In the genomic region with DNA sequence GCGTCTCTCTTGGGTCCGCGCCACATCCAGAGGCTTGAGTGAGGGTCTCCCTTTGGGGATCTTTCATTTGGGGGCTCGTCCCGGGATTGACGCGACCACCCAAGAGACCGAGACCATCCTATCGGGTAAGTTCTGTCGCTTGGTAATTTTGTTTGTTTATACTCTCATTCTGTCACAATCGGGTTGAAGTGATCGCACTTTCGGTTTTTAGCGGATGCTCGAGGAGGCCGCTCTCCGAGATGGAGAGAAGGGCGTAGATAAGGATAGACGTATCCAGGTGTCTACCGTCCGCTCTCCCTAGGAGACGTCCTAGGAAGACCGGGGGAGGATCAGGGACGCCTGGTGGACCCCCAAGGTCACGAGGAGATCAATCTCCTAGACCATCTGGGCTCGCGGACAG, we compare ENCODE assay signal across 8 mouse cellular contexts.
DNase-seq lines count a peak whose midpoint lies in the region; ATAC-seq lines count a peak whose summit lies in the region.
"Not testable (repeated sequence)": the region's sequence is repeated elsewhere in the genome, so short reads cannot be mapped to it uniquely, and the experiment has no call there.

No protein-coding gene starts in this region.

- not testable (repeated sequence) for H3K9me3 ChIP-seq in lung, embryonic 15.5 days

- not testable (repeated sequence) for ATAC-seq in lung, embryonic 15.5 days (ENCODE audit: borderline replicate concordance, extremely low read depth, low FRiP score, low TSS enrichment)

- not testable (repeated sequence) for H3K9ac ChIP-seq in lung, embryonic 15.5 days

- 56% methylated on average over 27 of the region's 27 CpGs for WGBS in lung, embryonic 15.5 days

- not testable (repeated sequence) for H3K36me3 ChIP-seq in lung, embryonic 15.5 days

- H3K4me1 ChIP-seq in lung, embryonic 15.5 days = not testable (repeated sequence)

- peak overlapping the region; percentile 26 for H3K4me3 ChIP-seq in lung, embryonic 15.5 days

- H3K4me2 ChIP-seq in lung, embryonic 15.5 days = not testable (repeated sequence)

- DNase-seq in B cell, adult 2 months = peak; percentile 14 to 47
- DNase-seq in adrenal gland, postnatal 14 days = peak; percentile 8
- DNase-seq in heart, adult 18-20 months = peak; percentile 13 to 38
- DNase-seq in heart, postnatal 14 days = peak; percentile 5
- peak; percentile 2 for DNase-seq in layer of hippocampus, adult 11-12 months (ENCODE audit: low spot score)
- DNase-seq in ovary, postnatal 36 days (ENCODE audit: low spot score) = peak; percentile 17
- peak; percentile 30 for DNase-seq in thymus, postnatal 14 days

- intact Hi-C loops in heart, postnatal 14 days (cut with DNase I) = not testable (repeated sequence)

- not testable (repeated sequence) for H3K27ac ChIP-seq in lung, embryonic 15.5 days

- not testable (repeated sequence) for H3K27me3 ChIP-seq in lung, embryonic 15.5 days
